Comparison of ENCODE assay signal across 22 mouse cellular contexts in genomic region chr4:141771823-141772222, GRCm38 (mm10). TPM values are rescaled to one million over a fixed set of nuclear protein-coding genes. Genes with fewer than 3 reads are reported as not detected.
"Had no signal": no experiment of that assay in that cellular context is flagged by ENCODE, and none has a peak within 500 bp of the region (broad histone marks: within the 10 kb centered on the region; RNA-seq: fewer than 3 reads in every experiment).

No protein-coding gene starts in this region.

- H3K4me1 ChIP-seq: midbrain, embryonic 15.5 days; neural tube, embryonic 12.5 days had no signal

- H3K9ac ChIP-seq: midbrain, embryonic 15.5 days; neural tube, embryonic 12.5 days had no signal

- H3K27me3 ChIP-seq: limb, embryonic 13.5 days; midbrain, embryonic 15.5 days; neural tube, embryonic 12.5 days had no signal

- H3K9me3 ChIP-seq: limb, embryonic 13.5 days; midbrain, embryonic 15.5 days; neural tube, embryonic 12.5 days had no signal

- H3K4me2 ChIP-seq: limb, embryonic 13.5 days; midbrain, embryonic 11.5 days; midbrain, embryonic 15.5 days; neural tube, embryonic 12.5 days had no signal

- H3K4me3 ChIP-seq: limb, embryonic 13.5 days; midbrain, embryonic 15.5 days; neural tube, embryonic 12.5 days had no signal

- DNase-seq: kidney, adult 11 months; kidney, postnatal 14 days; left cerebral cortex, postnatal 4 days; lung, adult 18-20 months; lung, postnatal 36 days; retina, postnatal 1 day; right cerebral cortex, postnatal 14 days; thymus, postnatal 25 days had no signal

- H3K27ac ChIP-seq: limb, embryonic 13.5 days; midbrain, embryonic 15.5 days; neural tube, embryonic 12.5 days had no signal

- ATAC-seq: lung, postnatal 0 days; midbrain, embryonic 15.5 days had no signal

RNA-seq across cellular contexts. Expression of gene Agmat, which starts 25.4 kb away (rescaled TPM):
- total RNA-seq: layer of hippocampus, adult 8-10 months; layer of hippocampus, postnatal 14 days; left cerebral cortex, postnatal 4 days; megakaryocyte, adult 5-6 weeks; monocyte, adult 5-6 weeks; neutrophil, adult 5-6 weeks had no signal
- polyA plus RNA-seq: midbrain, embryonic 11.5 days; midbrain, embryonic 15.5 days; neural tube, embryonic 12.5 days; urinary bladder, adult 2 months had no signal

RNA-seq across cellular contexts. Expression of gene Cela2a, which starts 54.1 kb away (rescaled TPM):
- total RNA-seq: layer of hippocampus, adult 8-10 months; layer of hippocampus, postnatal 14 days; left cerebral cortex, adult 18-20 months; left cerebral cortex, postnatal 10 days; left cerebral cortex, postnatal 4 days; megakaryocyte, adult 5-6 weeks; monocyte, adult 5-6 weeks; neutrophil, adult 5-6 weeks had no signal
- polyA plus RNA-seq: kidney, embryonic 14.5 days; limb, embryonic 13.5 days; lung, postnatal 0 days; midbrain, embryonic 11.5 days; neural tube, embryonic 12.5 days had no signal
